Mouse (Mus musculus): ENCODE data around the gene Cox6a1. TPM values are rescaled to one million over a fixed set of nuclear protein-coding genes. Genes with fewer than 3 reads are reported as not detected.

Cox6a1 gene
- polyA plus RNA-seq, 1 experiment from 2014 or later, result 829 TPM

GRCm38 (mm10) chr5:115340007-115340406 is 8.8 kb downstream of the Cox6a1 start:
- Histone ChIP-seq H3K36me3 (ENCODE audit: control insufficient read depth, insufficient read depth, low read length) (peaks cover 12% of the 10 kb centered on the region; the same call in 1 of the 2 replicates), H3K9me3 (ENCODE audit: control insufficient read depth, low read length) (no peaks in the 10 kb centered on the region)
- WGBS, result 34% methylated on average over 7 of the region's 7 CpGs

GRCm38 (mm10) chr5:115333626-115334025 is 15.2 kb downstream of the Cox6a1 start:
- WGBS, result 92% methylated on average over 3 of the region's 3 CpGs
- no peak overlapping the region for H3K4me3 ChIP-seq (ENCODE audit: low read depth, low read length)
- H3K4me1 ChIP-seq (replicated peaks; ENCODE audit: control insufficient read depth, insufficient read depth, low read length), result 0 out of 2 replicates have a peak, but pooled peaks cover 4% of the 10 kb centered on the region
- no peak overlapping the region for H3K27ac ChIP-seq (ENCODE audit: low read depth, low read length)
- H3K27me3 ChIP-seq (ENCODE audit: control insufficient read depth, insufficient read depth, low read length), result no peaks in the 10 kb centered on the region
- H3K9ac ChIP-seq (ENCODE audit: low read depth, low read length), result no peak overlapping the region
- H3K4me2 ChIP-seq (replicated peaks; ENCODE audit: low read depth, low read length), result no peak overlapping the region
- DNase-seq (ENCODE audit: low spot score) (no peak), ATAC-seq (ENCODE audit: low FRiP score) (no peak)
- H3K36me3 ChIP-seq (ENCODE audit: control insufficient read depth, insufficient read depth, low read length), result peaks cover 14% of the 10 kb centered on the region; the same call in 1 of the 2 replicates
- H3K9me3 ChIP-seq (ENCODE audit: control insufficient read depth, low read length), result no peaks in the 10 kb centered on the region

More at GRCm38 (mm10) chr5:115340007-115340406, 8.8 kb downstream of the Cox6a1 start:
- ATAC-seq (ENCODE audit: low FRiP score), result no peak
- Histone ChIP-seq H3K4me3 (ENCODE audit: low read depth, low read length) (peak overlapping the region; percentile 85), H3K9ac (ENCODE audit: low read depth, low read length) (no peak overlapping the region), H3K4me2 (replicated peaks; ENCODE audit: low read depth, low read length) (peak overlapping the region; percentile 66), H3K27me3 (ENCODE audit: control insufficient read depth, insufficient read depth, low read length) (no peaks in the 10 kb centered on the region), H3K27ac (ENCODE audit: low read depth, low read length) (no peak overlapping the region), H3K4me1 (replicated peaks; ENCODE audit: control insufficient read depth, insufficient read depth, low read length) (peaks cover 4% of the 10 kb centered on the region; the same call in 1 of the 2 replicates)
- DNase-seq (ENCODE audit: low spot score), result no peak

DNA sequence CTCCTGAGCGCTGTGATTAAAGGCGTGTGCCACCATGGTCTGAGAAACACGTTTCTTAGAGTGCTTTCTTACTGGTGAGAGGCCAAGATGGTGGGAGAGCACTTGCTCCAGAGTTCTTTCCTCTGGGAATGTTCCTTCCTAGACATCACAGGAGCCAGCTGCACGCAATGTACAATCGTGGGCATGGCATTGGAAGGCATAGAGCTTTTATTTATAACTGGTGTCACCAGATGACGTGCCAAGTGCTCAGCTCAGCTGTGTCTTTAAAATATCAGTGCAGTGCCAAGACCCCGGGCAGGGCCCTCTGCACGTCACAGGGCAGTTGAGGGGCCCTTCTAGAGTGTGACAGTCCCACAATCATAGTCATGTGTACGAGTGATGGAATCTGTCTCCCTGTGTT is 17.8 kb downstream of the Cox6a1 start:
- H3K4me1 ChIP-seq (replicated peaks; ENCODE audit: control insufficient read depth, insufficient read depth, low read length), result 0 out of 2 replicates have a peak, but pooled peaks cover 6% of the 10 kb centered on the region
- no peak for DNase-seq (ENCODE audit: low spot score)
- H3K36me3 ChIP-seq (ENCODE audit: control insufficient read depth, insufficient read depth, low read length), result peaks cover 14% of the 10 kb centered on the region; the same call in 1 of the 2 replicates
- ATAC-seq (ENCODE audit: low FRiP score), result no peak
- no peak overlapping the region for H3K27ac ChIP-seq (ENCODE audit: low read depth, low read length)
- H3K4me3 ChIP-seq (ENCODE audit: low read depth, low read length), result no peak overlapping the region; the same call in 1 of the 2 replicates
- no peaks in the 10 kb centered on the region for H3K9me3 ChIP-seq (ENCODE audit: control insufficient read depth, low read length)
- no peaks in the 10 kb centered on the region for H3K27me3 ChIP-seq (ENCODE audit: control insufficient read depth, insufficient read depth, low read length)
- H3K4me2 ChIP-seq (replicated peaks; ENCODE audit: low read depth, low read length), result no peak overlapping the region; the same call in 1 of the 2 replicates
- WGBS, result 92% methylated on average over 9 of the region's 9 CpGs
- H3K9ac ChIP-seq (ENCODE audit: low read depth, low read length), result no peak overlapping the region

DNA sequence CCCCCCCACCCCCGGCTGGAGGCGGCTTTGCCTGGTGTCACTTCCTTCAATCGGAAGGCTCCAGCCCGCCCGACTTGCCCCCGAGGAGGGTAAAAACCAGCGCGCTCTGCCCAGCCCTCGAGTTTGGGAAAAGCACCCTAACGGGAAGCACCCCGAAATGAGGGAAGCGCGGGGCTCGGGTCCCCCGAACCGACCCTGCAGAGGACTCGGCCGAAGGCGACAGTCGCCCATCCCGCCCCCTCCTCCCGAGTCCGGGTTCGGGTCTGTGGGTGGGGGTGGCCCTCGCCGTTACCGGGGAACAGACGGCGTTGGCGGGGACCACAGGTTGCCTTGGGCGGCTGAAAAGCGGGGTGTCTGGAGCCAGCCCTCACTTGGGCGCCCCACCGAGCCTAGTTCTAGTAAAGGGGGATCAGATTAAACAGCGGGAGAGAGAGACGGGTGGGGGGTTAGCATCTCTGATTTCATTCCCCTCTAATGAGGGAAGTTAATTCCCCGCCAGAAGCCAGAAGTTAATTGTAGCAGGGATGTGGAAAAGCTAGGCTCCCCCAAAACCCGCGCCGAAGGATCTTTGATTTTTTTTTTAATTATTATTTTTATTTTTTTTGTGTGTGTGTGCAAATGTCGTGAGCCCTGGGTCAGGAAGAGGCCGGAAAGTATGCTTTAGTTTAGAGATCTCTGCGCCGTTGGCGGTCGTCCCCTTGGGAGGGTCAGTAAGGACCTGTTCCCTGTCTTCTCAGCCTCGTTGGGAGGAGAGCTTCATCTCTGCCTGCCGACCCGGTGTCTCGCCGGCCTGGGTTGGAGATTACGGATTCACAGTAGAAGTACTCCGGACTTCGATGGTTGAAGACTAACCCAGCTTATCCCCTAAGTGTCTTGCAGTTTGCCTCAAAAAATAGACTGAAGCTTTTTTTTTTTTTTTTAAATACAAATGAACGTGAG is 20.9 kb downstream of the Cox6a1 start:
- Histone ChIP-seq H3K27me3 (ENCODE audit: control insufficient read depth, insufficient read depth, low read length) (no peaks in the 10 kb centered on the region), H3K9me3 (ENCODE audit: control insufficient read depth, low read length) (no peaks in the 10 kb centered on the region), H3K9ac (ENCODE audit: low read depth, low read length) (peak overlapping the region; percentile 94), H3K36me3 (ENCODE audit: control insufficient read depth, insufficient read depth, low read length) (no peaks in the 10 kb centered on the region), H3K4me1 (replicated peaks; ENCODE audit: control insufficient read depth, insufficient read depth, low read length) (0 out of 2 replicates have a peak, but pooled peaks cover 6% of the 10 kb centered on the region), H3K4me3 (ENCODE audit: low read depth, low read length) (peak overlapping the region; percentile 86), H3K27ac (ENCODE audit: low read depth, low read length) (peak overlapping the region; percentile 87), H3K4me2 (replicated peaks; ENCODE audit: low read depth, low read length) (peak overlapping the region; percentile 62)
- DNase-seq (ENCODE audit: low spot score), result peak; percentile 50
- WGBS, result 1% methylated on average over 46 of the region's 55 CpGs
- peak; percentile 36; the same call in 1 of the 2 replicates for ATAC-seq (ENCODE audit: low FRiP score)

DNA sequence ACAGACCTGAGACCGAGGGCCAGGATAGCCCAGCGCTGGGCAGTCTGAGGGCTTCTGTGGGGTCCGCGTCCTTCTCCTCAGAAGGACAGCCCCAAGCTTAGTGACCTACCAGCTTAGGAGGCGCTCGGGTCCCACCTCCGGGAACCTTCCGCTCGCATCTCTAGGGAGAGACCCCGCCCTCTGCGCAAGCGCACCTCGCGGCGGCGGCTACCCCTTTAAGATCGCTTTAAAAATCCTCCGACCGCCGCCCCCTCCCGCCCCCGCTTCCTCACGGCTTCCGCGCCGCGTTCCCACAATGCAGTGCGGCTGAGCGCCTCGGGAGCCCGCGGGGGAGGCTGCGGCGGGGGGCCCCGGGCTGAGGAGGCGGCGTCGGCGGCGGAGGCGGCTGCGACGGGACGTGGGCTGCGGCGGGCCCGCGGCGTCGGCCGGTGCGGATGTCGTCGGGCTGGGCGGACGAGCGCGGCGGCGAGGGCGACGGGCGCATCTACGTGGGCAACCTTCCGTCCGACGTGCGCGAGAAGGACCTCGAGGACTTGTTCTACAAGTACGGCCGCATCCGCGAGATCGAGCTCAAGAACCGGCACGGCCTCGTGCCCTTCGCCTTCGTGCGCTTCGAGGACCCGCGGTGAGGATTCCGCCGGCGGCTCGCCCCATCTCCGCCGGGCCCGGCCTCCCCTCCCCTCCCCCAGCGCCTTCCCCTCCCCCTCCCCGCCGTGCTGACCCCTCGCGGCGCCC is 21.7 kb downstream of the Cox6a1 start, which contains the start of gene Srsf9:
Gene Srsf9, plus strand, starts transcription at position 303 of the 735 bp plus-strand sequence.
- H3K4me3 ChIP-seq (ENCODE audit: low read depth, low read length), result peak within 1 kb of the TSS; percentile 86

DNA sequence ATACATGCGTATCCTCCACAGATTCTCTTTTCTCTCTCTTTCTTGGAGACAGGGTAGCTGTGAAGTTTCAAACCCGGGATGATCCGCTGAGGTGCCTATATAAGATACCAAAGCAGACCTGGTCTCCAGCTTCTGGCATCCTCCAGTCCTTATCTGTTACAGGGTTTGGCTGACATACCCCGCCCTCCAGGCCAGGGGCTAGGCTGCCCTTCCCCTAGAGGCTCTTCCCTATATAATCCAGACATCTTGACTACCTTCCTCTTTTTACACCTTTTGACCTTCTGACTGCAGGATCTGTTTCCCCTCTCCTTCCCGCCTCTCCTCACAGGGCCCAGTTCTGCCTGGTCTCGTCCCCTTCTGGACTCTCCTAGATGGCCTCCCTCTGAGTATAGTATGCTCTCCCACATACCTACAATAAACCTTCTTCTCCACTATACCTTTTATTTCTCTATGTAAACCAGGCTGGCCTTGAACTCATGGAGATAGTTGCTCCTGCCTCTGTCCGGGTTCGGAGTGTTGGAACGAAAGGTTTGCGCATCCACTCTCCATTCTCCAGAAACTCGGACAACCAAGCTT is 22.4 kb downstream of the Cox6a1 start:
- no peaks in the 10 kb centered on the region for H3K36me3 ChIP-seq (ENCODE audit: control insufficient read depth, insufficient read depth, low read length)
- ATAC-seq (ENCODE audit: low FRiP score), result peak; percentile 68; the same call in 1 of the 2 replicates

More for the DNA sequence above, 21.7 kb downstream of the Cox6a1 start, which contains the start of gene Srsf9:
- Histone ChIP-seq H3K36me3 (ENCODE audit: control insufficient read depth, insufficient read depth, low read length) (no peaks in the 10 kb centered on the region), H3K27ac (ENCODE audit: low read depth, low read length) (peak within 1 kb of the TSS; percentile 87), H3K4me1 (replicated peaks; ENCODE audit: control insufficient read depth, insufficient read depth, low read length) (0 out of 2 replicates have a peak, but pooled peaks cover 6% of the 10 kb centered on the region), H3K27me3 (ENCODE audit: control insufficient read depth, insufficient read depth, low read length) (no peaks in the 10 kb centered on the region), H3K4me2 (replicated peaks; ENCODE audit: low read depth, low read length) (peak within 1 kb of the TSS; percentile 62), H3K9me3 (ENCODE audit: control insufficient read depth, low read length) (no peaks in the 10 kb centered on the region), H3K9ac (ENCODE audit: low read depth, low read length) (peak within 1 kb of the TSS; percentile 94)
- ATAC-seq (ENCODE audit: low FRiP score), result peak; percentile 92
- peak; percentile 97 for DNase-seq (ENCODE audit: low spot score)
- WGBS, result under 1% methylated on average over 63 of the region's 97 CpGs

DNA sequence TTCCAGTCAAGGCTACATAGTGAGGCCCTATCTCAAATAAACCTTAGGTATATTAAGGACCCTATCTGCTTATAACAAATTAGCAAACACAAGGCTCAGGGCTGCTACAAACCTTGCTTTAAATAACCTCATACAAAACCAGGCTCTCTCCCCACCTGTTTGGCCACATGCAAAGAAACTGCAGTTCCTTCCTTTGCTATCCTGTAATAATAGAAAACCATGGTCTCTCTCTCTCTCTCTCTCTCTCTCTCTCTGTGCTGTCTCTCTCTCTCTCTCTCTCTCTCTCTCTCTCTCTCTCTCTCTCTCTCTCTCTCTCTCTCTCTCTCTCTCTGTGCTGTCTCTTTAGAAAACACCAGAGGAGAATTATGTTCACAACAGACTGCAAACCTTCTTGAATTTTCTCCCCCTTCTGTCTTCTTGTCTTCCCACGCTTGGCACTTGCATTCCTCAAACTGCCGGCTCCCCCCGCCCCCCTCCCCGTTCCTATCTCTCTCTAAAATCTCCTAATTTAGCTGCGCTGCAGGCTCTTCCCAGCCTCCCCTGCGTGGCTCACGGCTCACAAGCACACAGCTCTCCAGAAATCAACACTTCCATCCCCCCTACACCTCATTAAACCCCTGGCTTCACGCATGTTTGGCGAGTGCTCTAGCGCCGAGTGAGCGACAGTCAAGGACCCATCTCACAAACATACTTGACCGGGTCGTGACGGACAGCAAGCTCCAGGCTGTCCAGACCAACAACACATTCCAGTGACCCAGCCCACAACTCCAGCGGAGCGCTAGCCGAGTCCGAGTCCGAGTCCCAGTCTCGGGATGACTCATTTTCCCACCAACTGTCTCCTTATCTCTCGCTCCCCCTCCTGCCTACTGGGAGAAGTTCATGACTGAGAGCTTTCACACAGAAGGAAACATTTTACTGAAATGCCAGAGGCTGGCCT is 29.5 kb downstream of the Cox6a1 start:
- WGBS, result under 1% methylated on average over 22 of the region's 22 CpGs
- ATAC-seq (ENCODE audit: low FRiP score) (peak; percentile 54; the same call in 1 of the 2 replicates), DNase-seq (ENCODE audit: low spot score) (peak; percentile 72)
- Histone ChIP-seq H3K4me2 (replicated peaks; ENCODE audit: low read depth, low read length) (peak overlapping the region; percentile 61), H3K36me3 (ENCODE audit: control insufficient read depth, insufficient read depth, low read length) (no peaks in the 10 kb centered on the region), H3K9ac (ENCODE audit: low read depth, low read length) (0 out of 2 replicates have a peak overlapping the region, but pooled peaks have one; percentile 50), H3K27ac (ENCODE audit: low read depth, low read length) (peak overlapping the region; percentile 45; the same call in 1 of the 2 replicates), H3K4me3 (ENCODE audit: low read depth, low read length) (peak overlapping the region; percentile 19; the same call in 1 of the 2 replicates), H3K9me3 (ENCODE audit: control insufficient read depth, low read length) (no peaks in the 10 kb centered on the region), H3K27me3 (ENCODE audit: control insufficient read depth, insufficient read depth, low read length) (no peaks in the 10 kb centered on the region), H3K4me1 (replicated peaks; ENCODE audit: control insufficient read depth, insufficient read depth, low read length) (peaks cover 9% of the 10 kb centered on the region; the same call in 1 of the 2 replicates)

More for the DNA sequence above, 22.4 kb downstream of the Cox6a1 start:
- Histone ChIP-seq H3K27ac (ENCODE audit: low read depth, low read length) (peak overlapping the region; percentile 87), H3K9ac (ENCODE audit: low read depth, low read length) (peak overlapping the region; percentile 94), H3K9me3 (ENCODE audit: control insufficient read depth, low read length) (no peaks in the 10 kb centered on the region), H3K4me2 (replicated peaks; ENCODE audit: low read depth, low read length) (peak overlapping the region; percentile 62), H3K27me3 (ENCODE audit: control insufficient read depth, insufficient read depth, low read length) (no peaks in the 10 kb centered on the region), H3K4me3 (ENCODE audit: low read depth, low read length) (peak overlapping the region; percentile 86), H3K4me1 (replicated peaks; ENCODE audit: control insufficient read depth, insufficient read depth, low read length) (0 out of 2 replicates have a peak, but pooled peaks cover 6% of the 10 kb centered on the region)
- DNase-seq (ENCODE audit: low spot score), result no peak
- WGBS, result 31% methylated on average over 11 of the region's 11 CpGs

All from hindbrain, embryonic 11.5 days (tissue).